Comparison of ENCODE assay signal across 8 mouse cellular contexts in the genomic region with DNA sequence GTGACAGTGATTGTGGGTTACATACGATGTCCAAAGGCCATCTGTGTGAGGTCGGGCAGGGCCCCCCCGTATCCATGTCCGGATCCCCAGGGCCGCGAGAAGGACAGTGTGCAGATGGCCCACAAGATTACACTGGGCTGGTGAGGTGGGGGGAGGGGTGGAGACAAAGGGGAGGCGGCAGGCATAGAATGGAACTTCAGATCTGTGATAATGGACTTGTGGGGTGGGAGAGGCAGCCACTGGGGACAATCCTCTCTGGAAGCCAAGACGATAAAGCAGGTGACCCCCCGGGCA.
A peak's percentile ranks its signal among the peaks of the same experiment; 100 is the strongest.
DNase-seq lines count a peak whose midpoint lies in the region; ATAC-seq lines count a peak whose summit lies in the region.

No protein-coding gene starts in this region.

- H3K36me3 ChIP-seq in hindbrain, embryonic 11.5 days (ENCODE audit: control insufficient read depth, insufficient read depth, low read length) = no peaks in the 10 kb centered on the region

- 3% methylated on average over 9 of the region's 9 CpGs for WGBS in hindbrain, embryonic 11.5 days

- intact Hi-C loops in heart, postnatal 10 days (cut with DNase I) = no loop called here

- H3K9ac ChIP-seq in hindbrain, embryonic 11.5 days (ENCODE audit: low read depth, low read length) = peak overlapping the region; percentile 46; the same call in 1 of the 2 replicates

- peak overlapping the region; percentile 95 for H3K27ac ChIP-seq in hindbrain, embryonic 11.5 days (ENCODE audit: low read depth, low read length)

- H3K27me3 ChIP-seq in hindbrain, embryonic 11.5 days (ENCODE audit: control insufficient read depth, insufficient read depth, low read length) = no peaks in the 10 kb centered on the region; the same call in 1 of the 2 replicates

- peak; percentile 76 for ATAC-seq in hindbrain, embryonic 11.5 days (ENCODE audit: low FRiP score)
- ATAC-seq in frontal cortex, adult (ENCODE audit: low TSS enrichment) = no peak

- H3K4me2 ChIP-seq in hindbrain, embryonic 11.5 days (replicated peaks; ENCODE audit: low read depth, low read length) = peak overlapping the region; percentile 5; the same call in 1 of the 2 replicates

- peak; percentile 93 for DNase-seq in heart, adult 11 months
- no peak for DNase-seq in heart, postnatal 10 days
- peak; percentile 51 for DNase-seq in ZHBTc4 (ENCODE audit: low read depth, low spot score)
- peak; percentile 82 for DNase-seq in hindbrain, embryonic 11.5 days (ENCODE audit: low spot score)
- DNase-seq in mesoderm, embryonic 11.5 days (ENCODE audit: low read depth, low spot score) = peak; percentile 68
- DNase-seq in ovary, postnatal 10 days (ENCODE audit: low spot score) = no peak
- no peak for DNase-seq in adrenal gland, adult (ENCODE audit: inconsistent age in 2 of 2, low spot score in 1 of 2)

- peaks cover 27% of the 10 kb centered on the region for H3K4me1 ChIP-seq in hindbrain, embryonic 11.5 days (replicated peaks; ENCODE audit: control insufficient read depth, insufficient read depth, low read length)

- H3K9me3 ChIP-seq in hindbrain, embryonic 11.5 days (ENCODE audit: control insufficient read depth, low read length) = no peaks in the 10 kb centered on the region

- no peak overlapping the region for H3K4me3 ChIP-seq in hindbrain, embryonic 11.5 days (ENCODE audit: low read depth, low read length)

Comparison
In these comparisons a context has a peak if more than half of its experiments do, and no peak if none do; other contexts are left out.
1. DNase-seq: peak in heart, adult 11 months (single experiment), ZHBTc4 (single experiment), hindbrain, embryonic 11.5 days (single experiment) and mesoderm, embryonic 11.5 days (single experiment); none in heart, postnatal 10 days (0 of 2), ovary, postnatal 10 days (single experiment) and adrenal gland, adult (0 of 2).